Mouse (Mus musculus) frontal cortex, postnatal 36 days (tissue): ENCODE data around the gene Cd8a.

Experiments
- DNase-seq, 2 experiments: peaks; one replicate each; pipeline ENCODE4 v3.0.0; 2022; ENCODE audit warnings: low spot score in 2 of 2

The Cd8a gene

DNA sequence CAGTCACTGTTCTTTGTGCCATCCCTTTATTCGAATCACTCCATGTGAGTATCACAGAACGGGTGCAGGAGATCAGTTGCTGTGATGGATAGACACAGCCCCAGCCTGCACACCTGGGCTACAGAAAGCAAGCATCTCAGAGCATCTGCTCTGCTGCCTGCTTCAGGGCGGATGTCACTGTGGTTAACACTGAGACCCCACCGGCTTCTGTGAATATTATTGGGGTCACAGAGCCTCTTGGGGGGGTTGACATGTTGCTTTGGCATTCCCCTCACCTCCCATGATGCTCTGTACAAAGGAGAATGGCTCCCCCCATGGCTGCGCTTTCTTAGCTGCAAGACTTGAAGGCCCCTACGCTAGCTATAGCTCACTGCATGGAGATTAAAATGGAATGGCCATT lies 3.8 kb upstream of the Cd8a start:
- no peak for DNase-seq

DNA sequence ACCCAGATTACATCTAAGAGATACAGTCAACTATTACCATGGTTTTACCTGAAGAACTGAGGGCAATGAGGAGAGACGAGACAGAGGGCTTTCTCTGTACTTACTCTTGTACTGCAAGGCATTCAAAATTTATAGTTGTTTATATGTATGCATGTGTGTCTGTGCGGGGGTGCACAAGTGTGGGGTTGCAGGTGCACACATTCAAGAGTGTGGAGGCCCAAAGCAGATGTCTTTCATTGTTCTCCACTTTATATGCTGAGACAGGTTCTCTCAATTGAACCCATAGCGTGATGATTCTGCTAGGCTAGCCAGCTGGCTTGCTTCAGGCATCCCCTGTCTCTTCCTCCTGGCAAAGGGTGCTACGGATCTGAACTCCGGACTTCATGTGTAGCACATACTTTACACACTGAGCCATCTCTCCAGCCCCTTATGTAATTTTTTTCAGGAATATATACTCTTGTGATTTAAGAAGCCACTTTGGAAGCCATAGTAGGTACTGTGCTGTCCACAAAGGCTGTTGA lies 2.1 kb upstream of the Cd8a start:
- DNase-seq: no peak

DNA sequence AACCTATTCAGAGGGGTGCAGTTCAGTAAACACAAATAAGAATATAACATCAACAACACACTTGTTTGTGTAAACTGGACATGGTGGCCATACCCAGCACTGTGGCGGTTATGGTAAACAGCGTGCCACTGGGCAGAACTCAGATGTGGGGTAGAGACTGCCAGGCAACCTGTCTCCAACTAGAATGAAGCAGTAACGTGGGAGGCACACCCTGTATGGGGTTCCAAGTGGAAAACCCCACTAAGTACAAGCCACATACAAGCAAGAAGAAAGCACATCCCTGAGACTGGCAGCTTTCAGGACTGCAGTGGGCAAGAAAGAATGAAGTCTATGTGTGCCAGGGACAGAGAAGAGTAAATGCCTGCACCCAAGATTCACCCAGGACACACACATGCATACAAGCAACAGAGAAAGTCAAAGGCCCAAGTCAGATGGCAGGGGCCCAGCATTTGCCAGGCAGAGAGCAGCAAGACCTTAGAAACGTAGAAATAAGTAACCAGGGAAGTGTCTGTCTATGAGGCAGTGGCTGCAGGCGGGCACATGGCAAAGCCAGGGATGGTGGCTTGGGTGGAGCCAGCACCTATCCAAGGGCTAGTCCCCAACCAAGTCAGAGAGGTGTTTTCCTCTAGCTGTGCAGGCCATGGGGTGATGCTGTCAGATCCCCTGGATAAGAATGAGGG lies 1.0 kb upstream of the Cd8a start:
- no peak for DNase-seq

DNA sequence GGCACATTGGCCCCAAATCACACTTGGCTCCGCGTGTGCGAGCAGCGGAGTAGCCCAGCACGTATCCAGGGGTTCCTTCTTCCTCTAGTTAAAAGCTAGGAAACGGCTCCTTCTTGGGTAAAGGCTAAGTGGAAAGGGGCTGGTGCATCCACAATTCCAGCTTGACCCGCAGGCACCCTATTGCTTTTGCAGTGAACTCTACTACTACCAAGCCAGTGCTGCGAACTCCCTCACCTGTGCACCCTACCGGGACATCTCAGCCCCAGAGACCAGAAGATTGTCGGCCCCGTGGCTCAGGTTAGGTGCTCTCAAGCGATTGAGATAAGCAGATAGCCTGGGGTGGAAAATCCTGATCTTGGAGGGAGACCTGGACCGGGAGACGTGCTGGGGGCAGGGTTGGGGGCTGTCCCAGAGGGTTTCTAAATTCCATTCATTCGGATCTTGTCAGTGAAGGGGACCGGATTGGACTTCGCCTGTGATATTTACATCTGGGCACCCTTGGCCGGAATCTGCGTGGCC lies 1.1 kb downstream of the Cd8a start:
- no peak for DNase-seq

DNA sequence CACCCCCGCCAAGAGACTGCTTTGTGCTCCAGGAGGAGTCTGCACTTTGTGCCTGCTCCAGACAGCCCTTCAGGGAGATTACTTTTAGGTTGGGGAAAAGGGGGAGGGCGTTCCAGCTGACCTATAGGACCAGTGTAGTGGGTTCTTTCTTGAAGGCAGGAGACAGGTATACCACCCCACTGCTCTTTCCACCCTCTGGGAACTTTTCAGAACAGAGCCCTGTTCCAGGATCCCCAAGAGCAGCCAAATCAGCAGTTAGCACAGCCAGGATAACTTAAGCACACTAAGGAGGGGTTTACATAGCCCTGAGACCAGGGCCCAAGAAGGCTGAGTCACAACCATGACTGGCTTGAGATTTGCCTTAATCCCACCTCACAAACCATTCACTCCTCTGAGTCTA lies 1.7 kb downstream of the Cd8a start:
- DNase-seq: no peak

DNA sequence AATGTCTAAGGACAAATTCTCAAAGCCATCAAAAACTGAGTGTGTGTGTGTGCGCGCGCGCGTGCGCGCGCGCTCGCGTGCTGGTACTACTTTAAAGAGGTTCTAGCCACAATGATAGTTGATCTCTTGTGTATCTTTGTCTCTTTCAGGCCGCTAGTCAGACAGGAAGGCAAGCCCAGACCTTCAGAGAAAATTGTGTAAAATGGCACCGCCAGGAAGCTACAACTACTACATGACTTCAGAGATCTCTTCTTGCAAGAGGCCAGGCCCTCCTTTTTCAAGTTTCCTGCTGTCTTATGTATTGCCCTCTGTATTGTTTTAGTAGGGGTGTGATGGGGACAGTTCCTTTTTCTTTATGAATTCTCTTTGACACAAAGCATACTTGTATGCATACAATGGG lies 3.5 kb downstream of the Cd8a start:
- no peak for DNase-seq

DNA sequence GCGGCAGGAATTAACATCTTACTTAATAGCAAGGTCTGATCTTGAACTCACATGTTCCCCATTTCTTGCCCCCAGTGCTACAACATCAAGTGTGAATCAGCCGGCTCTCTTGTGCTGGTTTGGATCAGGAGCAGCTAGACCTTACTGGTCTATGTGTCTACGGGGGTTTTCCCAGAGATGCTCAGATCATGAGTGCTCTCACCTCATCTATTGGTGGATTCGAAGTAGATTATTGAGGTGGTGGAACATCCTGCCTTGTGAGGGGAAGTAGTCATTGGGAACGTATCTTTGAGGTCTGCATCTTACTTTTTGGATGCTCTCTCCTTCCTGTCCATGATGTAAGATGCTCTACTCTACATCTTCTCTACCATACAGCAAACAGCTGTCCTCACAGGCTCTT lies 8.4 kb downstream of the Cd8a start:
- DNase-seq: no peak

DNA sequence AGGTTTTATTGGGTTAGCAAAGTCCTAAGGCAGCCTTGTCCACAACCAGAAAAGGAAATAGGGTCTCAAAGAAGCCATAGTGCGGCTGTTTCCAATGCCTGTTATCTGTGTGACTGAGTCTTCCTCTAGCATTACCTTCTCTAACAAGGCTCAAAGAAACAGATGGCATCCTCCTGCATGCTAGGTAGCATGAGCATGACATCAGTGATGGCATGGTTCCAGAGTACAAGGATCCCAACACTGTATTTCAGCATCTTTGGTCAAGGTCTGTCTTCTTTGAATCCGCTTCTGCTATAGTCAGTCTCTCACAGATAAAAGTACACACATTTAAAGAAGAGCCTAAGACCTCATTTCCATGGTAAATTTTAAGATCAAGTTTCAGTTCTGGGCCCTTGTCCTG lies 17.3 kb downstream of the Cd8a start:
- no peak for DNase-seq

DNA sequence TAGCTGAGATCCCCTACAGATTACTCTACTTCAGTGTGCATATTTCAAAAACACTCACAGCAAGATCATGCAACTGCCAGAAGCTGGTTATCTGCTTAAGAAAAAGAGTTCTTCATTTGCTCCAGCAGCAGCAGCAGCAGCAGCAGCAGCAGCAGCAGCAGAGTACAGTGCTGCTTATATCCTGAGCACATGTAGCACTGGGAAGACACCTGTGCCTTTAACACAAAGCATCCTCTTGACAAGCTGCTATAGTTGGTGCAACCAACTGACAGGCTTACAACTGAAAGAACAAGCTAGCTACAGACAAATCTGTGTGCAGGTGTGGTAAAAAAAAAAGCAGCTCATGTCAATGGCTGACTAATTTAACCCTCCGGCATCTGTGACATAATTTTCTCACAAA lies 22.8 kb downstream of the Cd8a start:
- DNase-seq: no peak

DNA sequence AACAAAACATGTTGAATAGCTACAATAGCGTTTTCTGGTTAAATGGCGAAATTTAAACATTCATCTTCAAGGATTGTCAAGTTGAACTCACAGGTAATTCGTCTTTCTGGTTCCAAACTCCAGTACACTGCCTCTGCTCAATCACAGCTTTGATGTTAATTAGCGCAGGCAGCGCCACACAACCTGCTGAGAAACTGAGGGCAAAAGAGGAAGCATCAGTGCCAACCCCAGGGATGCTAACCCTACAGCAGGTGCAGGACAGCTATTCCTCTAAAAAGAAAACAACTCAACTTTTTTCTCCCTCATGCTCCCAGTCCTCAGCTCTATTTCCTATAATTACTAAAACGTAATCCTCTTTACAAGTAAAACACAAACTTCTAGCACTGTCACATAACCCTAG lies 23.5 kb downstream of the Cd8a start:
- DNase-seq: no peak

DNA sequence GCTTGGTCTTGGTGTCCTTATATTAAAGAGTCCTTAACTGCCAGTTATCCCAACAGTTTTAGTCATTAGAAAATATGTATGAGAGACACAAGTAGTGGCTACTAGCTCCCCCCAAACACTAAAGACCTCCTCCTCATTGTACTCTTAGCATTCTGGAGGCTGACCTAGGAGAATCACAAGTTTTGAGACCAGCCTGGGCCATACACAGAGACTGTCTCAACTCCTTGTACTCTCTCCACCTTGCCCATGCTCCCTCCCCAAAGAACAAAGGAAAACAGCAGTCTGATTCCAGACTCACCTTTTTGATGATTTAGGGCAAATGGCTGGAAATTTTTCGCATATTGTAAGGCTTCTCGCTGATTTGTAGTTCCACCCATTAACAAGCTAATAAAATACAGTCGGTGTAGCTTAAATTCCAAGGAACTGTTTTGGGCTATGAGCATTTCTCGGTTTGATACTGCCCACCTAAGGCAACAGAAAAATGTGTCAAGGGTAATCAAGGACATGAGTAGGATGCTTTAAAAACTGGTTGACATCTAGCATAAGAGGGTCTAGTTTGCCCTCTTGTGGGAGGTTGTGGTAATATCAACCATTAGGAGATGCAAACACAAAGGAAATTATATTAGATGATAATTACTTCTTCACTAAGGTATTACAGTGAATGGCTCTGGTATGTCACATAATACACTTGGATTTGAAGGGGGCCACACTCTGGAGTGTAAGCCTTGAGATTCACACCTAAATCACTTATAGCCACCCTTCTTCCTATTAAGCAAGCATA lies 25.8 kb downstream of the Cd8a start:
- DNase-seq: peak in 1 of 2 experiments; percentile 32

DNA sequence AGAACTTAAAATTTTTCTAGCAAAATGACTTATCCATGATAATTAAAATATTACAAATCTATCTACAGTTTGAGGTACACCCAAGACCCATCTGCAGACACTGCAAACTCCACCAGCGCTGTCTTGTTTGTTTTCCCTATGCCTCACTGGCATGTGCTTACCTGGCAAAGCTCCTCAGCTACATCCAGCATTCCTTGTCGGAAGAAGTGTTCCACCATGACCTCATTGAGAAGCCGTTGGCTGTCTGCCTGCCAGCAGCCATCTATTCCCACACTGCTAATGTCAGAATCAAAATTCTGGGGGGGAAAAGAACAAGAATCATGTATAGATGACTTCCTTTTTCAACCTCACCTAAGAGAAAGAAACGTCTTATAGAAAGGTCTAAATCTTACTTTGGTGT lies 41.4 kb downstream of the Cd8a start:
- no peak for DNase-seq

DNA sequence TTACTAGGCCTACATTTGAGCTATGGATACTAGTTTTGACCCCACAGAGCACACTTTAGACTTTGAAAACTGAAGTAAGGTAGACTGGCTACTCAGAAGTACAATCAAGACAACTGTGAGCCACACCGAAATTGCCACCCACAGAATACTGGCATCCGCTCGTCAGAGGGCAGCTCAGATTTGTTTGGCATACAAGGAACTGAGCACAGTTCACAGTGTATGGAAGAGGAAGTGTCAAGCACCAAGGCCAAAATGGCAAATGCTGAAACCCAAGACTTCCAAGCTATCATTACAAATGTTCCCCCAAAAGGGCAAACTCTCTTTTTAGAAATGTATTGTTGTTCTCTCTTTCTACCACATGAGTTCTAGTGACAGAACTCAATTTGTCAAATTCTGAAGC lies 42.2 kb downstream of the Cd8a start:
- no peak for DNase-seq

DNA sequence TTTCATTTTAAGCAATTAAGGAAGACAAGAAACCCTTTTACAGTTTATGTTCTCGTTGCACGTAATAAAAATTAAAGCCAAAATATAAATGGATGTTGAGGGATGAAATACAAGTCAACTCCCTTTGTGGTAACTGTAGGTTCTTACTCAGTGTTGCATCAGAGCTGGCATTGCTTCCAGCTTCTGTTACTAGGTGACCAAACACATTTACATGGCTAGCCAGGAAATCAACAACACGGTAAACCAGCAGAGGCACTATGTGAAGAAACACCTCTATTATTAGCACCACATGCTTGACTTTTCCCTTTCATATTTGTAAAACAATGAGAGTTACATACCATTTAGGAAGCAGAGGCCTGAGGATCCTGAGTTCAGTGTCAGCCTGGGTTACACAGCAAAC lies 45.6 kb downstream of the Cd8a start:
- DNase-seq: no peak

DNA sequence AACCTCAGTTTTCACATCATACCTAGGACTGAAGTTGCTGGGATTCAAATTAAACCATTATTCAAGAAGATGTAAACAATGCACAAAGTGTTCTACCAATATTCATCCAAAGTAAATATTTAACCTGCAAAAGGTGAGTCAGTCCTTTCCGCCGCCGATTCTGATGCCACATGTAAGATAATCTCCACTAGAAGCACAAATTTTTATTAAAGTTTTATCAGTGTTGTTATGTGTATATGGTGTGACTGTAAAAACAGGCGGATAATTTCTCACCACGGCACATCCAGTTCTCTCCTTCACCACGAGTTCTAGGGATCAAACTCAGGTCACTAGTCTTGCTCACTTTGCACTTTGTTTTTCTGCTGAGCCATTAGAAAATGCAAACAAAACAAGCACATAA lies 47.6 kb downstream of the Cd8a start:
- no peak for DNase-seq

DNA sequence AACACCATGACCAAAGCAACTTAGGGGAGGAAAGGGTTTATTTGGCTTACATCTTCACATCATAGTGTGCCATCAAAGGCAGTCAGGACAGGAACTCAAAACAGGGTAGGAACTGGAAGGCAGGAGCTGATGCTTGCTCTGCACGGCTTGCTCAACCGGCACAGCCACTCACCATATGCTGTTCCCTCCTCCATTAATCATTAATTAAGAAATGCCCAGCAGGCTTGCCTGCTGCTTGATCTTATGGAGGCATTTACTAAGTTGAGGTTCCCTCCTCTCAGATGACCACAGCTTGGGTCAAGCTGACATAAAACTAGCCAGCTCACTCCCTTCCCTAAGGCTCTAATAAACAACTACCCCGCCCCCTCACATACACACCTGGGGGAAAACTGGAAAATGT lies 48.9 kb downstream of the Cd8a start:
- no peak for DNase-seq

DNA sequence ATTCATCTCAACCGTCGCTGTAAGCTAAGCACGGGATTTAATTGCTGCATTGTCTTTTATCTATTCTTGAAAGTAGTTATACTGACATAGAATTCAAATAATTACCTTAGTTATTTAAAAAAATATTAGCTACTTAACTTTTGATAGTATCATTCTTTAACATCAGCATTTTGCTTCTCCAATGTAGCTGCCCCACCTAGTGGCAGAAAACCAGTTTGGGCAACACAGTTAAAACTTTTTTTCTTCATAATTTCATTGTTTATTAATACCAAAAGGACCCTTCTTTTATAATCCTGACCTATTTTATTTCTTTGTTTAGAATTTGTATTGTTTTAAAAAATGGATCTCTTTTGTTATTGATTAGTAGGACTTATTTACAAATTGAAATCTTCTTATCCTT lies 49.9 kb downstream of the Cd8a start:
- peak in 1 of 2 experiments; percentile 13 for DNase-seq

DNA sequence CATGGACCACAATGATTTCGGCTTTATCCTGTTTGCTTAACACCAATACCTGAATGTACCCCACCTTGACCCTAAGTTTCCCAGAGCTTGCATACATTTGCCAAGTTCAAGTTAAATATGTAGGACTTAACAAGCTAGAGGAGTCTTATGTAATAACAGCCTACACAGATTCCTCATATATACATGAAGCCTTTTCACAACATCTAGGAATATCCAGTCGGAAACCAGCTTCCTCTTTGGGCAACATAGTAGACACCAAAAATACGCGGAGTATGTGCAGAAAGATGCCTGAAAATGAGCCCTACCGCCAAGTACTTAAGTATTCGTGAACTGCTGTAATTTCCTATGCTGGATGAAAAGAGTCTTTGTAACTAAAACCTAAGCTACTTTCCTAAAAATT lies 52.5 kb downstream of the Cd8a start:
- peak in 1 of 2 experiments; percentile 48 for DNase-seq

DNA sequence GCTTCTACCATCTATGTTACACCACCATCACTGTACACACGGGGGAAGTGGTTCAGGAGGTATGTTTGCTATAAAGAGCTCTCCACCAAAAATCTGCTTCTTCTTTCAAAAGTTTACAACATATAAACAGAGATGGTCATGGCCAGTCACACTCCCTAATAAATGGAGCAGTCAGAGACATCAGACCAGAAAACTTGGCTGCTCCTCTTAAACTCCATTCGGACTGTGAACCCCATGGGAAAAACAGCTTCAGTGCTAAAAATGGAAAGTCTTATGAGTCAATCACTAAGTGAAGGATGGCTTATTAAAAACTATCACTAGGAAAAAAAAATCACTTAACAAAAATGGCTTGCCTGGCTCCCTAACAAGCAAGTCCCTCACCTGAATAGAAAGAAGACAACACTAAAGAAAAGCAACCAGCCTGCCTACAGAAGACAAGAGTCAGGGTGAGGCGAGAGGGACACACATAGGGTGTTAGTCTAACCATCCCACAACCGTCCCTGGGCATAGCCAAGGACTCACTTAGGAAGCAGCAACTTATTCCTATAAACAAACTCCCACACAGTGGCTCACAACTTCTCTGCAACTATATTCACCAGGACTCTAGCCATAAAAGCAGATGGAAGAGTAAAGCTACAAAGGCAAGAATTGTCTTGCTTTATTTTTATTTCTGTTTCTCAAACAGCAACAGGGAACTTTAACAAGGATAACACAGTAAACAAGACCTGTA lies 54.9 kb downstream of the Cd8a start:
- DNase-seq: peak in 1 of 2 experiments; percentile 17
